Mouse (Mus musculus): ENCODE measurements around the gene Dydc1.

Gene Dydc1

DNA sequence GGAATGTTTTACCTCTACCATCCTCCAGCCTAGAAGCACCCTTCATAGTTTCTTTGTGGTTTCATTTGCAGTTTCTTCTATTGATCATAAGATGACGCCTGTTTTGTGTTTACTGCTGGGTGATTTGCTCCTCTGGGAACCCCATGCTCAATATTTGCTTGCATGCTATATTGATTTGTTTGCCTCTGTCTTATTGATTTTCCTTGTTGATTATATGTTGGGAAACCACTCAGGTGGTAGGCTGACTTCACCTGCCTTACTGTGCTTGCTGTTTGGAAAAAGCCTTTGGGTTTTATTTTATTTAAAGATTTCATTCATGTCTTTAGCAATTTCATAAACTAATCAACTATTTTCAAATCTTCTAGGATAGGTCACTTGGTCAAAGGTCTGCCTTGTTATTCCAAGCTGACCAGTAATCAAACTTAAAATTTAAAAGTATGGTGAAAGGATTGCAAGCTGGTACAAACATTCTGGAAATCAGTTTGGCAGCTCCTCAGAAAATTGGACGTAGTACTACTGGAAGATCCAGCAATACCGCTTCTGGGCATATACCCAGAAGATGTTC lies 23.7 kb downstream of the Dydc1 start:
- in situ Hi-C loops (cut with MboI; ENCODE audit: low sequenced_read_pairs) = no loop called here

DNA sequence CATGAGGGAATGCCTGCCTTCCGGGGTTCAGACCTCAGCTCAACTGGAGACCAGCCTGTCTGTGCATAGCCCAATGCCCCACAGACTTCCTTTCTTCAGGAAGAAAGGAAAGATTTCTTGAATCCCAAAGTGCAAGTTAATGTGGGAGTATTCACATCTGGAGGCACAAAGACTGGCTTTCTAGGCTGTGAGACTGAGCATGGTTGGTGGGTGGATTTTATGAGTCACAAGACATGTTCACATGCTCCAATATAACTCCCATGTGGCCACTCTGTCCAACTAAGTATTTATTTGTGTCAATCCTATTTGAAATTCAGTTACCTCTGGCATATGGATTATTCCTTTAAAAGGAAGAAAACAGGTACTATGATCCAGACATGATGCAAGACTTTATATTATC lies 26.0 kb downstream of the Dydc1 start:
- in situ Hi-C loops (cut with MboI; ENCODE audit: low sequenced_read_pairs) = no loop called here

DNA sequence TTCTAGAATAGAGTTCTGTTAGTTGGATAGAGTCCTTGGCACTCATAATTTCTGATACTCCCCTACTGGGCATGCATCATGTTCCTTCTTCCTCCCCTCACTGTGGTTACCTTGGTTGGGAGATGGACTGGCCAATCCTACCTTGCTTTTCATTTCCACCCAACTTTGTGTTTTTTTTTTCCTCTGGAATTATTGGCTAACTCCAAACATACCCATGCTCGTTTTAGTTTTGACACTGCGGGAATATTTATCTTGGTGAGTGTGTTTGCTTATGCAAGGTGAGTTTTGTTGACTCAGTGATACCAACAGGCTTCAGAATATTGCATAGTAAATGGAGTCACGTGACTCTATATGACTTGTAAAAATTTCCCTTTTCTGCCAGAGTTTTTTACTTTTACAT lies 28.0 kb downstream of the Dydc1 start:
- in situ Hi-C loops (cut with MboI; ENCODE audit: low sequenced_read_pairs) = no loop called here

DNA sequence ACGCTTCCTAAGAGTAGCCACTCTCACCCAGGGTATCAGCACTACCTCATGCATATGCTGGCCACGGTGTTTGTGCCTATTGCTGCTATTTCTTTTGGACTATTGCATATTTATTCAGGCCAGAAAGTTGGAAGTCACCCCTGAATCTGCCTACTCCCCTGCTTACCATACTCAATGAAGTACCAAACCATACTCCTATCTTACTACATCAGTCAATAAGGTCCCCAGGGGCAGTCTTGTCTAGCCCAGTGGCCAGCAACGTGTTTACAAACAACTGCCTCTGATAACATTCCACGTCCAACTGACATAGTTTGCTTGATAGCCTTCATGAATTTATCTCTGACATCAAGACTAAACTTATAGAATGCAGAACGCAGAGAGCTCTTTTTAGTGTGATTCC lies 28.5 kb downstream of the Dydc1 start:
- in situ Hi-C loops (cut with MboI; ENCODE audit: low sequenced_read_pairs) = no loop called here

DNA sequence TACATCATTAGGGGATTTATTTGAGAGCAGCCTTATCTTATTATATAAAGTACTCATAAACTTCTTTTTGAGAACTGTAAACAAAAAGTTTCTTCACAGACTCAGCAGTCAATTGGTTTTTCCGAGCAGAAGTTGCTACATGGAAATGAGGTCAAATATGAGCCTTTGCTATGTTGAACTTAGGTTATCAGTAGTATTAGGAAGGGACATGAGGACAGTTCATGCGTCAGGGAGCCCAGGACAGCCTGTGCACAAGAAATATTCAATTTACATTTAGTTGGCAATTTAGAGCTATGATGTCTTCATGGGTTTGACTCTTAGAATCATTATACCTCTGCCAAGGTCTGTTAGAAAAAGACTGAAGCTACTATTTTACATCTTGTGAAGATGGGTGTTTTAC lies 29.6 kb downstream of the Dydc1 start:
- in situ Hi-C loops (cut with MboI; ENCODE audit: low sequenced_read_pairs) = no loop called here

DNA sequence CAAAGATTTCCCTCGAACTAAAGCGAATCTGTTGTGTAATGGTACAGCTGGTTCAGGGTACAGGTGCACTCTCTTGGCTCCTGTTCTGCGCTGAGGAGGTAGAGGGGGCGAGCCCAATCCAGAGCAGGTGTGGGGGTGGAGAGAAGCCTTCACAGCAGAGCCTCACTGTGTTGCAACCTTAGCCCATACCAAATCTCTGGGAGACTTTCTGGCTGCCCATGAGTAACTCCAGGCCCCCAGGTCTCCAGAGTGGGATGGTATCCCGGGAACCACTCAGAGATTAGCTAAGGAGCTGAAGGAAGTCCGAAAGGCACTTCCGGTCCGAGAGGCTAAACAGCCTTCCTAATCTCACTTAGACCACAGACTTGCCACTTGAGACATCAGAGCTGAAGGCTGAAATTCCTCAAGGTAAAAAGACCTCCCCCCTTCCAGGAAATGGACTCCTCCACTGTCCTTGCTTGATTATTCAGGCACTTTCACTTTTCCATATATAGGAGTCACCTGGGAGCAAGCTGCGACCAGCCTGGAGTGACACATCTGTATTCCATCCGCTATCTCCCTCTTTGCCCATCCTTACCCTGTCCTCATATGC lies 32.2 kb downstream of the Dydc1 start, which contains the start of gene Mat1a:
Gene Mat1a (plus strand): TSS at position 183 of the 592 bp plus-strand sequence.
- in situ Hi-C loops (cut with MboI; ENCODE audit: low sequenced_read_pairs) = no loop called here

DNA sequence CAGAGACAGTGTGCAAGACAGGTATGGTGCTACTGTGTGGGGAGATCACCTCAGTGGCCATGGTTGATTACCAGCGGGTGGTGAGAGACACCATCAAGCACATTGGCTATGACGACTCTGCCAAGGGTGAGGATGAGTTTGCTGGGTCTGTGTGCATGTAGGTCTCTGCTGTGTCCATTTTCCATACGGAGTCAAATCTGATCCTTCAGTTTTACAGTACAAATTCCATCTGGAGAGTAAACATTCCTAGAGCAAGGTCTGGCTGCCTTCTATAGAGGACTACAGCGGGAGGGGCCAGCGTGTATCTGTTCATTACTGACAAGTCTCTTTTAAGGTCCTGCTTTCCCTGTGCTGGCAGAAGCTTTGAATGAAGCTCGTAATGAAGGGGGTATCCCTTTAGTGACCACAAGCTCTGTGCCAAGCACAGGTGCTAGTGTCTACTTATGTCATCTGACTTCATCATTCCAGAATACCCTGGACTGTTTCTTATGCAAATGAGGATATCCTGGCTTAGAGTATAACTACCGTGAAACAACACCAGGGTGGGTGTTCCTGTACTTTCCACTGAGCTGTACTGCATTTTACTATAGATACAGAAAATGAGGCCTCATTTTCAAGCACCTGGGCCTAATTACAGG lies 38.4 kb downstream of the Dydc1 start:
- in situ Hi-C loops (cut with MboI; ENCODE audit: low sequenced_read_pairs) = no loop called here

DNA sequence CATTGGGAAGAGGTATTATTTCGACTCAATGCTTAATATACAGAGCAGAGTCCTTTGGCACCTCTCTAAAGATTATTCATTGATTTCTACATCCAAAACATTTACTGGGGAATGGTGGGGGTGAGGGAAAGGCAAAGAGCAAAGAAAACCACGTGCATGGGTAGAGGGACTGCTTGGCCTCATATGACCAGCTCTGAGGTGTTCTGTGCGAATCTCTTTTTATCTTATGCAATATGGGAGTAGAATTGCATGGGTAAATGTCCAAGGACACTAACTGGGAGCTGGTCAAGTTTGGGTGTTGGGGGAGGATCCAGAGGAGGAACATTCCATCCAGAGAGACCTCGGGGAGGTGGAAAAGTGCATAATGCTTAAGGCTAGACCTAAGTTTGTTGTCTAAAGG lies 40.2 kb downstream of the Dydc1 start:
- in situ Hi-C loops (cut with MboI; ENCODE audit: low sequenced_read_pairs) = no loop called here

DNA sequence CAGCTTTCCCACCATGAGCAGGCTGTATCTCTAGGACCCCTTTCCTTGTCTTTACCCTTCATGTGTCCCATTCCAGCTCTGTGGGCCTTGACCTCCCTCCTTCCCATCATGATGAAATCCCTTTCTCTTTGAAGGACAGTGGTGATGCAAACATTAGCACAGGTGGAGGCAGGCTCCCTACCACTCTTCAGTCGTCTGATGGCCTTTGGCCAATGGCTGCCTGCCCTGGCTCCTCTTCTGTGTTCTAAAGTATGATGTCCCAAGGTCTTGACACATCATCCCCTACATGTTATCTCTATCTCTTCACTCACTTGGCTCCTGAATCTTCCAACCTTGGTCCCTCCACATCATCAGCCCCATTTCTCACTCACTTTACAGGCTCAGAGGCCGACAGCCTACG lies 43.6 kb downstream of the Dydc1 start:
- in situ Hi-C loops (cut with MboI; ENCODE audit: low sequenced_read_pairs) = no loop called here

DNA sequence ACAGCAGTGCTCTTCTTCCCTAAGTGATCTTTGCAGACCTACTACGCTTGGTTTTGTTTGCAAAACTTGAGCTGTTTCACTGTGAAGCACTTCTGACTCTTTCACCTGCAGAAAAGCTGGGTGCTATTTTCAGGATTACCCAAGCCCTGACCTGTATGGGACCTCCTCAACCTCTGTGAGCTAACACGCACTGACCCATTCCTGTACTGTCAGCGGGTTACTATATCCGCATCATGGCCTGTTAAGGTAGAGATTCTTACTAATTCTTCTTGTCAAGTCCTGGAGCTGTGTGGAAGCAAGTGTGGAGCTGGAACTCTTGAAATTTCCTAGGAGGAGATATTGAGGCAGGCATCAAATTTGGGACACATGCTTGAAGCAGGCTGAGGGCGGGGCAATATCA lies 52.0 kb downstream of the Dydc1 start:
- in situ Hi-C loops (cut with MboI; ENCODE audit: low sequenced_read_pairs) = no loop called here

DNA sequence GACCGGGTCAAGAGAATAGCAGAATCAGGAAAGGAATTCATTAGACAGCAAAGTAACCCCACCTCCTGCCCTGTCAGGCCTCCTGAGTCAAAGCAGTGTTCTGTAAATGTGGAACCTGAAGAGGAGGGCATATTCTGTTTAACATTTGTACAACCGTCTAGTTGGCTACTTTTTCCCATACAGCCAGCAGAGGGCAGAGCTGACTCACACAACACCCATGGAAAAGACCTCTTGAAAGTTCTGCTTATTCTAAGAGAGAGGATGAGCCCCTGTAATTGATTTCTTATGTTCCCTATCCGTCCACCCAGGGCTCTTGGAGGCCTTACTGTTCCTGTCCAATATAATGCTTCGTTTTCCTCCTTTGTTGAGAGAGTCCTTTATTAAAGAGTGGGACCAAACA lies 55.3 kb downstream of the Dydc1 start:
- in situ Hi-C loops (cut with MboI; ENCODE audit: low sequenced_read_pairs) = no loop called here

DNA sequence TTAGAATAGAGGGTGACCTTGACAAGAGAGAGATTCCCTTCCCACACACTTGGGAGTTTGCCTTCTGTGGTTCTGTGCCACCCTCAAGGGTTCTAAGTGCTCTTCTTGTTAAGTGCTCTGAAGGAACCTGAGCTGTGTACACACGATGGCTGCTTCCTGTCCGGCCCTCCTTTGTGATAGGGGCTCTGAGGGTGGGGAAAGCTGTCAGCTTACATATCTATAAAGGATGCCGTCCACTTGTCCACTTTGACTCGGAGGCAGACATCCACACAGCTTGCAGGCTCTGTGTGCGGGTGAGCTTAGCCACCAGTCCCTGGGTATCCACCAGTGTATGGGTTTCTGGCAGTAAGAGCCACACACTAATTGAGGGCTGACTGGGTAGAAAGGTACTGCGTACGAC lies 58.8 kb downstream of the Dydc1 start, which contains the start of gene Sftpa1:
Gene Sftpa1 (plus strand): TSS at position 243 of the 400 bp plus-strand sequence.
- in situ Hi-C loops (cut with MboI; ENCODE audit: low sequenced_read_pairs) = no loop called here

DNA sequence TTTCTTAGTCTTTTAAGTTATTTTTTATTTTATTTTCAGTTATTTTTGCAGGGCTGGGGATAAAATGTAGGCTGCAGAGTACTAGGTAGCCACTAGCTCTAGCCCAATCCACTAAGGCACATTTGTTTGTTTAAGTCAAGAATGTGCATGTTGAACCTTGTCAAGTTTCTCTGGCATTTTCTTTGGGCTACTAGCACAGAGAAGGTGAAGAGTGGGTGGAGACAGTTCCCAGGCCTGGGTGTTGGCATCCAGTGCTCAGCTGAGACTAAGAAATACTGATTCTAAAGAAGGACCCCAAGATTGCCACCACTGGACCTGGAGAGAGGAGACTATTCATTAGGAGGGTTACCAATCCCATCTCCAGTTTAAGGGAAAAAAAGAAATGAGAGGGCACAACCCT lies 64.3 kb downstream of the Dydc1 start:
- in situ Hi-C loops (cut with MboI; ENCODE audit: low sequenced_read_pairs) = no loop called here

DNA sequence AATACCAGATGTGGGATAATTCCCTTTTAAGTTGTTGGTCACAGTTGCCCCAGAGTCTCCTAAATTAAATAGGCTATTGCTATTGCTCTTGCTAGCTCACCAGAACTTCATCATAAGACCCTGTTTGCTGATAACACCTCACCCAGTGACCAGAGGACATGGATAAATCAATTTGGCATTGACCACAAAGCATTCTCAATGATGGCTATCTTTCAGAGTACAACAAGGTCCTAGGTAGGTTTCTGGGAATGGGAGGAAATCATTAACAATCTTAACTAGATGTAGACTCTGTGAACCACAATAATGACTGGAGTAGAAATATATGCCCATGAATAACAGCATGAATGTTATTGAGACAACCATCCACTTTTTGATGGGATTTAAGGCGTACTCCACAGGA lies 68.0 kb downstream of the Dydc1 start:
- in situ Hi-C loops (cut with MboI; ENCODE audit: low sequenced_read_pairs) = no loop called here

Data from CH12F3 (cell line).